In the genomic region with DNA sequence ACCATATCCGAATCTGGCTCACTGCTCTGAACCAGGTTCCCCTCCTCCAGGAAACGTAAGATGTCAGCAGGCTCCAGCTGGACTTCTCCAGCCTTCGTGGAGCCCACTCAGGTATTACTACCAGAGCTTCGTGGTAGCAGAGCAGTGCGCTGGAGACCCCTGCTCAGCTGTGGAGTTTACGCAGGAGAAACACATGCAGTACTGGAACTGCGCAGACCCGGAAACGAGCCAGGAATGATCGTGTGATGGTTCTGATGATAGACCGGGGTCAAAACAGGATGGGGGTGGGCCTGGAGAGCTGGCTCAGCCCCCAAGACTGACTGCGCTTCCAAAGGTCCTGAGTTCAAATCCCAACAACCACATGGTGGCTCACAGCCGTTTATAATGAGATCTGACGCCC, we compare ENCODE assay signal across 22 mouse cellular contexts. TPM values are rescaled to one million over a fixed set of nuclear protein-coding genes. Genes with fewer than 3 reads are reported as not detected.
DNase-seq lines count a peak whose midpoint lies in the region; ATAC-seq and TF ChIP-seq lines count a peak whose summit lies in the region.
"Had no signal": no experiment of that assay in that cellular context is flagged by ENCODE, and none has a peak within 500 bp of the region (broad histone marks: within the 10 kb centered on the region; RNA-seq: fewer than 3 reads in every experiment).

No protein-coding gene starts in this region.

- no peak overlapping the region for H3K4me3 ChIP-seq in heart, adult 2 months
- H3K4me3 ChIP-seq in liver, postnatal 0 days (ENCODE audit: low read depth, low read length): no peak overlapping the region
- no peak overlapping the region for H3K4me3 ChIP-seq in liver, embryonic 12.5 days
- H3K4me3 ChIP-seq: embryonic facial prominence, embryonic 10.5 days; embryonic facial prominence, embryonic 12.5 days; forebrain, embryonic 13.5 days; forebrain, embryonic 15.5 days had no signal

- no peak overlapping the region for H3K9ac ChIP-seq in heart, adult 2 months (ENCODE audit: low read depth, low read length)
- H3K9ac ChIP-seq in liver, postnatal 0 days (replicated peaks): no peak overlapping the region
- H3K9ac ChIP-seq in liver, embryonic 12.5 days: no peak overlapping the region
- H3K9ac ChIP-seq: embryonic facial prominence, embryonic 12.5 days; forebrain, embryonic 13.5 days; forebrain, embryonic 15.5 days; forebrain, postnatal 0 days had no signal

- 0 out of 2 replicates have a peak, but pooled peaks cover 3% of the 10 kb centered on the region for H3K9me3 ChIP-seq in liver, postnatal 0 days (ENCODE audit: low read length)
- peaks cover 9% of the 10 kb centered on the region; the same call in 1 of the 2 replicates for H3K9me3 ChIP-seq in liver, embryonic 12.5 days (replicated peaks)
- H3K9me3 ChIP-seq: forebrain, embryonic 15.5 days had no signal

- intact Hi-C loops in heart, adult 2 months (cut with DNase I): no loop called here

- WGBS in heart, adult 2 months: 92% methylated on average over 14 of the region's 14 CpGs
- 91% methylated on average over 14 of the region's 14 CpGs for WGBS in liver, postnatal 0 days (ENCODE audit: insufficient replicate concordance)
- WGBS in liver, embryonic 12.5 days (ENCODE audit: insufficient replicate concordance): 87% methylated on average over 14 of the region's 14 CpGs

- no peak for TF ChIP-seq EP300 in heart, adult 2 months (IDR thresholded peaks at IDR 0.05; ENCODE audit: insufficient read depth, low read depth, low read length)
- no peak for TF ChIP-seq EP300 in liver, postnatal 0 days (IDR thresholded peaks at IDR 0.05; ENCODE audit: low read depth)

- no peaks in the 10 kb centered on the region for H3K79me2 ChIP-seq in heart, adult 2 months (replicated peaks; ENCODE audit: control insufficient read depth, insufficient read depth, low read length)

- no peak for TF ChIP-seq CTCF in heart, adult 2 months (IDR thresholded peaks at IDR 0.05)
- peak; percentile 14; the same call in 1 of the 2 replicates for TF ChIP-seq CTCF in liver, postnatal 0 days (IDR thresholded peaks at IDR 0.05; ENCODE audit: low read depth)

- no peaks in the 10 kb centered on the region for H3K4me1 ChIP-seq in heart, adult 2 months (ENCODE audit: control insufficient read depth, insufficient read depth, low read length)
- H3K4me1 ChIP-seq in liver, postnatal 0 days (ENCODE audit: insufficient read depth): no peaks in the 10 kb centered on the region
- H3K4me1 ChIP-seq in liver, embryonic 12.5 days: 0 out of 2 replicates have a peak, but pooled peaks cover 2% of the 10 kb centered on the region
- H3K4me1 ChIP-seq: embryonic facial prominence, embryonic 12.5 days; forebrain, embryonic 13.5 days; forebrain, embryonic 15.5 days had no signal

- H3K36me3 ChIP-seq in heart, adult 2 months (ENCODE audit: control insufficient read depth, insufficient read depth, low read length): no peaks in the 10 kb centered on the region
- no peaks in the 10 kb centered on the region for H3K36me3 ChIP-seq in liver, postnatal 0 days (replicated peaks; ENCODE audit: insufficient read depth, low read length)
- H3K36me3 ChIP-seq in liver, embryonic 12.5 days: no peaks in the 10 kb centered on the region
- H3K36me3 ChIP-seq: embryonic facial prominence, embryonic 10.5 days; embryonic facial prominence, embryonic 12.5 days; forebrain, embryonic 15.5 days had no signal

- no peak for TF ChIP-seq POLR2A in heart, adult 2 months (IDR thresholded peaks at IDR 0.05; ENCODE audit: insufficient read depth, low read depth, low read length)

- peak; percentile 79 for DNase-seq in heart, adult 11 months
- DNase-seq in heart, adult 2 months: no peak
- no peak for DNase-seq in liver, postnatal 0 days
- DNase-seq: adrenal gland, adult 8-10 months; adrenal gland, postnatal 14 days; adrenal gland, postnatal 36 days; cerebellum, adult 11-12 months; cerebellum, adult 2 months; cerebellum, adult 9-10 months; cerebellum, postnatal 10 days; cerebellum, postnatal 25 days; forebrain, postnatal 0 days had no signal

- no peak overlapping the region for H3K4me2 ChIP-seq in liver, postnatal 0 days (ENCODE audit: low read depth, low read length)
- no peak overlapping the region for H3K4me2 ChIP-seq in liver, embryonic 12.5 days
- H3K4me2 ChIP-seq: embryonic facial prominence, embryonic 12.5 days; forebrain, embryonic 13.5 days; forebrain, embryonic 15.5 days had no signal

- no peak overlapping the region for H3K27ac ChIP-seq in heart, adult 2 months
- H3K27ac ChIP-seq in liver, postnatal 0 days (ENCODE audit: low read depth): no peak overlapping the region
- no peak overlapping the region for H3K27ac ChIP-seq in liver, embryonic 12.5 days
- H3K27ac ChIP-seq: embryonic facial prominence, embryonic 10.5 days; embryonic facial prominence, embryonic 12.5 days; forebrain, embryonic 13.5 days; forebrain, embryonic 15.5 days had no signal

- no peaks in the 10 kb centered on the region for H3K27me3 ChIP-seq in heart, adult 2 months (ENCODE audit: control insufficient read depth, insufficient read depth, low read length)
- no peaks in the 10 kb centered on the region for H3K27me3 ChIP-seq in liver, postnatal 0 days (ENCODE audit: insufficient read depth, low read length)
- H3K27me3 ChIP-seq in liver, embryonic 12.5 days (replicated peaks): no peaks in the 10 kb centered on the region
- H3K27me3 ChIP-seq: CH12.LX; embryonic facial prominence, embryonic 12.5 days; forebrain, embryonic 13.5 days; forebrain, embryonic 15.5 days; Patski had no signal

- no peak for ATAC-seq in liver, postnatal 0 days
- no peak for ATAC-seq in liver, embryonic 12.5 days
- ATAC-seq in megakaryocyte, adult 5-6 weeks (ENCODE audit: poor library complexity, severe bottlenecking): no peak
- ATAC-seq: activated CD4-positive, CD25-positive, alpha-beta regulatory T cell, adult 4 months; CD4-positive, CD25-positive, alpha-beta regulatory T cell, adult 4 months; forebrain, embryonic 13.5 days; forebrain, embryonic 15.5 days; forebrain, postnatal 0 days; Patski had no signal

RNA-seq across cellular contexts. Expression of gene Rnf223, which starts 5.5 kb away (rescaled TPM):
- total RNA-seq in heart, adult 2 months (2021): under 1 TPM in 1 of 2 experiments, not detected in 1; 0.07 TPM
- 0.09 and 0.14 TPM in 2 replicates for polyA plus RNA-seq in heart, adult 2 months (2012; rRNA removed)
- 0.06 and 0.07 TPM in 2 replicates for polyA plus RNA-seq in liver, postnatal 0 days (2015; fragmentation: Nextera tagmentation; extraction: Ambion mirVana)
- 0.06 and 0.19 TPM in 2 replicates for polyA plus RNA-seq in liver, embryonic 12.5 days (2016; fragmentation: Nextera tagmentation; extraction: Ambion mirVana)
- 0.09 and 0.60 TPM in 2 replicates for total RNA-seq in megakaryocyte, adult 5-6 weeks (2015)
- 0.08 and 0.11 TPM in 2 replicates for total RNA-seq in megakaryocyte, adult 5-6 weeks (2017)
- total RNA-seq: adrenal gland, postnatal 14 days had no signal
- polyA plus RNA-seq: CD4-positive, CD25-positive, alpha-beta regulatory T cell, adult 4 months had no signal

RNA-seq across cellular contexts. Expression of gene 9430015G10Rik, which starts 26.0 kb away (rescaled TPM):
- 1 to 10 TPM; 1.7 to 3.5 TPM for total RNA-seq in heart, adult 2 months (2021)
- 5.9 and 7.5 TPM in 2 replicates for polyA plus RNA-seq in heart, adult 2 months (2012; rRNA removed)
- polyA plus RNA-seq in liver, postnatal 0 days (2015; fragmentation: Nextera tagmentation; extraction: Ambion mirVana): 3.1 and 3.9 TPM in 2 replicates
- polyA plus RNA-seq in liver, embryonic 12.5 days (2016; fragmentation: Nextera tagmentation; extraction: Ambion mirVana): 19.6 and 20.3 TPM in 2 replicates
- total RNA-seq in megakaryocyte, adult 5-6 weeks (2015): 11.7 and 15.7 TPM in 2 replicates
- 20.1 and 27.5 TPM in 2 replicates for total RNA-seq in megakaryocyte, adult 5-6 weeks (2017)
